Mouse (Mus musculus) cerebral cortex, adult 2 months (tissue): Measurements from ENCODE around the gene Gm17334.

ENCODE experiments used
- WGBS: fragments of 180-500 bp; shearing (Covaris S2); methylation state at CpG from one replicate; pipeline ENCODE4 v1.1.7; 2018; 5-methylcytosine and 5-hydroxymethylcytosine counted together

The Gm17334 gene

DNA sequence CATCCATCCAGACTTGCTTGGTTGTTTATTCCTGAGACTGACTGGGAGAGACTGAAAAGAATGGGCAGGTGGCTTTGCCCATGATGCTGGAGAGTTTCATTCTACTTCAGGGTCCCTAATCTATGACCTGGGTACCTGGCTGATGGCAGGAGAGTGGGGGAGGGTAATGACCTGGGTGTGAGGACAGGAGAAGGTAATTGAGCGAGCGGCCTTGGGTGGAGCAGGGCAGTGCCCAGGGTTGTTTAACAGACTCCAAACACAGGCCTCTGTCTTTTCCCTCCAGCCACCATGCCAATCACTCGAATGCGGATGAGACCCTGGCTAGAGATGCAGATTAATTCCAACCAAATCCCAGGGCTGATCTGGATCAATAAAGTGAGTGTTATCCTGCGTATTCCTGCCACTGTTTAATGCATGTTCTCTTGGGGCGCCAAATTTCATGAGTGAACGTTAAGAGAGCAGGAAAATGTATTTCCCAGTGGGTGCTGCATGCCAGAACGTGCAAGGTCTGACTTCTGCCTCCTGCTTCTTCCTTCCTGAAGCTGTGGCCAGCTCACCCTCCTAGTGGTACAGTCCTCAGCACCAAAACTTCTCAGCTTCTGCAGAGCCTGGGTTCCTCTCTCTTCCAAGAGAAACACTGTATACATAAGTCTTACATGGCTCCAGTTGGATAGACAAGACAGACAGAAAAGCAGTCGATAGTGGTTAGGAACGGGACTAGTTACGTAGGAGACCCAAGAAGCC lies 1.8 kb downstream of the Gm17334 start:
- WGBS = 82% methylated on average over 11 of the region's 11 CpGs

DNA sequence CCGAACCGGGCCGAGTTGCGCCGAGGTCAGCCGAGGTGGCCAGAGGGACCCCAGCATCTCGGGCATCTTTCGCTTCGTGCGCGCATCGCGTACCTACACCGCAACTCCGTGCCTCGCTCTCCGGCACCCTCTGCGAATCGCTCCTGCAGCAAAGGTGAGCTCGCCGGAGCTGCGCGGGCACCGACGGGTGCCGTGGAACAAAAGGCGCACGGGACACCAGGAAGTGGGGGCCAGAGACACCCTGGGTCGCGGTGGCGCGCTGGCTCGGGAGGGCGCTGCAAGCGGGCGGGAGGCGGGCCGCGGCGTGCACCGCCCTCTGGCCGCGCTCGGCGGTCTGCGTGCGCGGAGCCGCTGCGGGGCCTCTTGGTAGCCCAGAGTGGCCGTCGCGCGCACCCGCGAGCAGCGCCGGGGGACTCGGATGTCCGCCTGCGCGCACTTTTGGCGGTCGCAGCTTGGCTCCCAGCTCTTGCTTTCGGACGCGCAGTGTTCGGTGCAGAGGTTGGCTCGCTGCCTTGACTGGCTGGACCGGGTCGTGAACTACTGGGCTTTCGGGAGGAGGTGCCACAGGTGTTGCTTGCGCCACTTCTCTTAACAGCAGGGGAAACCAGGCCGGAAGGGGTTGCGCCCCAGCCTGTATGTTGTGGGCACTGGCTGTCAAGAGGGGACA lies 2.7 kb downstream of the Gm17334 start:
- 2% methylated on average over 75 of the region's 75 CpGs for WGBS

DNA sequence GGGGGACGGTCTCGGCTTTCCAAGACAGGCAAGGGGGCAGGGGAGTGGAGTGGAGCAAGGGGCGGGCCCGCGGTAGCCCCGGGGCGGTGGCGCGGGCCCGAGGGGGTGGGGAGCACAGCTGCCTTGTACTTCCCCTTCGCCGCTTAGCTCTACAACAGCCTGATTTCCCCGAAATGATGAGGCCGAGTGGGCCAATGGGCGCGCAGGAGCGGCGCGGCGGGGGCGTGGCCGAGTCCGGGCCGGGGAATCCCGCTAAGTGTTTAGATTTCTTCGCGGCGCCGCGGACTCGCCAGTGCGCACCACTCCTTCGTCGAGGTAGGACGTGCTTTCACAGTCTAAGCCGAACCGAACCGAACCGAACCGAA lies 3.2 kb downstream of the Gm17334 start, which contains the start of gene Irf1:
Gene Irf1, plus strand, starts transcription at position 255 of the 365 bp plus-strand sequence.
- WGBS = under 1% methylated on average over 40 of the region's 40 CpGs

DNA sequence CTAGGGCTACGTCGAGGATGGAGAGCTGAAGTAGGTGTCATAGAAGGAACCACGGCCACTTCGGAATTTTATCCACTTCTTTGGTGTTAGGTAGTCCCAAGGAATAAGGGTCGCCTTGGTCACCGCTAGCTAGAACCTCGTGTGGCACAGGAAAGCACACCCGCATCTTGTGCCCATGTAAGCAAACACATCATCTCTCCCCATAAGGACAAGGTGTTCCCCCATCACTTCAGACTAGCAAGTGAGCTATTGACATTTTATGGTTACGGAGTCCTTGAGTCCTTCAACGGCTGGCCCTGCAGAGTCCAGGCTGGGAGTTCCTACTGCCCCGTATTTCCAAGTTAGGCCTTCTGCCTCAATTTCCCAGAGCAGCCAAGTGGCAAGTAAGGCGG lies 3.8 kb downstream of the Gm17334 start:
- WGBS = 79% methylated on average over 12 of the region's 12 CpGs

DNA sequence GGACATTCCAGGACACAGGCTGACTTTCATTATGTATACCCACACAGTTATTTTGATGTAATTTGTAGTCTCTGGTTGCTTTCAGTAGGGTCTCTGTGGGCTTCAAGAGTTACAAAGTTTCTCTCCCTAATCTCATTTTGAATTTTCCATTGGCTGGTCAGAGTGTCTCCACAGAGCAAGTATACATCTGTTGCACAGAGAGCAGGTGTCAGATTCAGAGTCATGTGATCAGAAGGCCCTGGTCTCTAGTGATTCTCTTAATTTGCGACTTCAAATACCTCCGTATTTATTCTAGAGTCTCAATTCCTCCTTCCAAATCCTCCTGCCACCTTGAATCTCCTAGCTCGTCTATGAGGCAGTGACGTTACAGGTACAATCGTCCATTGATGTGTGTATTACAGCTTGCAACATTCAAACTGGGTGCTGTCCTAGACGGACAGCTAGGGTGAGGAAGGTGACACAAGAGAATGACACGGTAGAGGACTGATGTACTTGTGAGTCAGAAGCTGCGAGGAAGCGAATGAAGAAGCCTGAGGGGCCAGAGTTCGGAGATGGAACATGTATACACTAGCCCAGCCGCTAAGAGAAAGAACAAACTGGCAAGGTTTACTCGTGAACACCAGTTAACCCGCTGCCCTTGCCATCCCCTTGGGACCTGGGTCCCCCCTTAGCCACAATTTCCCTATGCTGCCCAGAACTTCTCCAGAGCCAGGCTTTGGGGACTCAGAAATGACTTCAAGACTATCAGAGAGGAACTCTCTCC lies 4.4 kb downstream of the Gm17334 start:
- WGBS = 88% methylated on average over 13 of the region's 13 CpGs

DNA sequence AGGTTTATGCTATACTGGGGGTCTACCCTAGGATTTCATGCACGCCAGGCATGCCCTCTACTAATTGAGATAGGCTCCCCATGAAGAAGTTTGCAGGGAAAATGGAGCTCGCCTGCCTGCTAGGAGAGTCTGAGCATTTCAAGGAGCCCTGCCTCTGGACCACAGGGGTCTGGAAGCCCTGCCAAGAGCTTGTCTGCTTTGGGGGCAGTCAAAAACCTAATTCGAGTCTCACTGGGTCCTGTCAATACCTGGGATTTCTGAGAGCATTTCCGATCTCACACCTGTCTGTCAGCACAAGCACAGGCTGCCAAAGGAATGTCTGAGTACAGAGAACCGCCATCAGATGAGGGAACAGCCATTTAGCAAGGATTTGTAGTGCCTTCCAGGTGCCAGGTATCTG lies 8.4 kb downstream of the Gm17334 start:
- WGBS = 77% methylated on average over 5 of the region's 5 CpGs

DNA sequence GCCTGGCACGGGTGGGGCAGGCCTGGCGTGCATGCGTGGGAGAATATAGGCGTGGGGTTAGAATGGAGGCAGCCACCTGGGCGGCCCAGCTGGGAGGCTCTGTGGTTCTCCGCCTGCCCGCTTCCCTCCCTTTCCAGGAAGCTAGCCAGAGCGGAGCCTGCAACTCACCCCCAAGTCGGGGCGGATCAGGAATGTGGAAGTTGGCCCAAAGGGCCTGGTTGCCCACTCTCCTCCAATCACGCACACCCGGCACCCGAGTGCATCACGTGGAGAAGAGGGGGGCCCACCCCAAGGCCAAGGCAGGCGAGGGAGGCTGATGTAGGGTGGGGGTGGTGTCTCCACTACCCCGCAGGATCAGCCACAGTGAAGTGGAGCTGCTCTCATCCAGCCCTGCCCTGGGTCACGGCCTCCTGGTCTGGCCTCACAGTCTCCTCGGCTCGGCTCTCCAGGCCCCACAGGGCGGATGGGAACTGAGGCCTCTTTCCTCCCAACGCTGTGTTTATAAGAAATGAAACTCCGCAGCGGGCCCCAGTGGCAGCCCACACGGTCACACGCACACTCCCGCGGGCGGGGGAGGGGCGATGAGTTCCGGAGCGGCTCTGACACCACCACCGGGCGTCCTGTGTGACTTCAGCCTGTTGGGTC lies 9.4 kb downstream of the Gm17334 start:
- WGBS = under 1% methylated on average over 33 of the region's 33 CpGs

DNA sequence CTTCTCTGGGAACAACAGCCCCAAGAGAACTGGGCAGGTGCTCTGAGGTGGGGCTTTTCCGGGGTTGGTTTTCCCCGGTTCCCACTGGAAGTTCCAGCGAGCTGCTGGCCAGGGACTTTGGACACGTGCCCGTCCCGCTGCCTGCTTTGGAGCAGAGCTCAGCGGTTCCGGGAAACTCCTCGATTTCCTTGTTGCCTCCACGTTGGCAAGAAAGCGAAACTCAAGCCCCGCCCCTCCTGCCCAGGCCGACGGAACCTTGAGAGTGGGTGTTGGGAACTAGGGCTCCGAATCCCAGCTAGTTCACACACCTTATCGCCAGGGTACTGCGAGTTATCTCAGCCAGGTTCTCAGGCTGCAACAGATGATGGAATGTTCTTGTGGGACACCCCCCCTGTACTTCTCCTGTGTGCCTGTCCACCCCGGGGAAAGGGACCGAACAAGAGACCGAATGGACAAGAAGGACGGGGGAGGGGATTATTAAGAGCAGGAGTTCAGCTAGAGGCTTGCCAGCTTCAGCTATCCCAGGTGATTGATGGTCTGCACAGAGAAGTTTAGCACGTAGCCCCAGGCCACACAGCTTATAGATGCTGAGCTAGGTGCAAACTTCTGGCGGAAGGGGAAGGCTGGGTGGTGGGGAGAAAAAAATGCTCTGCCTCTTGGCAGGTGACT lies 10.0 kb downstream of the Gm17334 start:
- 6% methylated on average over 23 of the region's 23 CpGs for WGBS

DNA sequence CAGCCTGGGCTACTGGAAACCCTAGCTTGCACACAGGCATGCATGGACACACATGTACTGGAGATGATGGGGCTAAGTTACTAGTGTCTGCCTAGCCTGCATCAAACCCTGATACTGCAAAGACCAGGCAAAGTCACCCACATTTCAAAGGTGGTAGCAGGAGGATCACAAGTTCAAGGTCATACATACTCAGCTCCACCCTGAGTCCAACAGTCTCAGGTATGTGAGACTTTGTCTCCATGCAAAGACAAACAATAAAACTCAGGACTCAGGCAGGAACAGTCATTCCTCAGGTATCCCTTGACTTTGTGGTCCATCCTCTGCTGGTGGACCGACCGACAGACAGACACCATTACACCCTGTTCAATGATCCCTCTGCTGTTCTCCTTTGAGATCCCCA lies 10.6 kb downstream of the Gm17334 start:
- WGBS = 64% methylated on average over 2 of the region's 2 CpGs

DNA sequence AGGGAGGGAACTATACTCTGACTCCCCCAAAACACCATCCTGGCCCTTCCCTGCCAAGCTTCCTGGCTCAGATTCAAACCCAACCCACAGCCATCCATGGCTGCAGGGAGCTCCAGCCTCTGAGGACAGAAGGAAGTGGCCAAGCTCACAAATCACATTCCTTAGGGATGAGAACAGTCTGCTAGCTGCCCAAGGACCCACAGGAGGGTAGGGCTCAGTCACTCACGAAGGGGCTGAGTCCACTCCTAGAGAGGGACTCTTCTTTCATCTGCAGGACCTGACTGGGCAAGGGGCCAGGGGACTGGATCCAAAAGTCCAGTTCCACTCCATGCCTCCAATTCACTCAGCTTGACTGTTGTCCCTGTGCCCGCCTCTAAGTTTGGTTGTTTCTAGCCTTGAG lies 11.2 kb downstream of the Gm17334 start:
- 59% methylated on average over 2 of the region's 2 CpGs for WGBS

DNA sequence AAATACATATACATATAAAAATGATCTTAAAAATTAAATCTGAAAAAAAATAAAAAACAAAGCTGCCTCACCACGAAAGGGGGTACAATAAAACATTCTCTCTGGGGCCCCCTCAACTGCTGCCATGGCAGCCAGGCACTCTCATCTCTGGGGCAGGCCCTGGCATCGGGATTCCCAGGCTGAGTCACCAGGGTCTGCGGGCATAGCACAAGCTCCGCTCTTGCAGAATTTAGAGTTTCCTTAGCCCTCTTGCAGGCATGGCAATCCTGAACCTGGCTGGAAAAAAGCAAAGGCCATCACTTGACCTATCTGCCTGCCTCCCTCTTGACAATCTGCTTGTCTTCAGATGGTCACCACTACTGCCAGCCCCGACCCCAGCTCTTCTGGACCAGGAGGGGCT lies 11.7 kb downstream of the Gm17334 start:
- 72% methylated on average over 5 of the region's 5 CpGs for whole genome bisulfite sequencing

DNA sequence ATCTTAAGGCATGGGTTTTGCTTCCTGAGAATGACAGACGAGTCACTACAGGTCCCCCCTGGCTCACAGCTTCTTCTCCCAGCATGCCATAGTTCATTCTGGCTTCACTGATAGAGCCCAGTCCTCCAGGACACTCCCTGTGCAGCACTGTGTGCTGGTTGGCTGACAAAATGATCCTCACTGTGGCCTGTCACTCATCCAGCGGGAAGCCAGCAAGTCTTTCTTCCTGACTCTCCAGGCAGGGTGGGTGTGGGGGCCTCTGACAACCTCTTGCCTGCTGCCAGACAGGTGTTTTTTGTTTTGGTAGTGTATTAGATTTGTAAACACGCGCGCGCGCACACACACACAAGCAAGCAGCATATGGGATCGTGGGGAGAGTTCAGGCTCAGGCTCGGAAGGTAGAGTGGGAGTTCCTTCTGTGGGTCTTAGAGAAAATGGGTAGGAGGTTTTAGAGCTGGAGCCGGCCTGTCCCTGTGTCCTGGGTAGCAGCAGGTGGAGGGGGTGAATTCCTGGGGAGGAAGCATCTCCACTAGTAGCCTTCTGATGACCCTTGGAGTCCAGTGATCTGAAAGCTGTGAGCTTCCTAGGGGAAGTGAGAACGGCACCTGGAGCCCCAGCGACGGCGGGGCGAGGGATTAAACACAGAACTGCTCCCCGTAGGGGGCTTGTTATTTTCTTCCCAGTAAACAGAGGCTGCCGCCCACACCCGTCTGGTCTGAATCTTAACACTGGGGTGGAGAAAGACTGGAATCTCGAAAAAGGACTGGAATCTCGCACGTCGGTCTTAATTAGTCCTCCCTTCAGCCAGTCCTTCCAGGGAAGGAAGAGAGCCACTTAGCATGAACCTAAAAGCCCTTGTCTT lies 13.2 kb downstream of the Gm17334 start:
- 40% methylated on average over 22 of the region's 22 CpGs for WGBS

DNA sequence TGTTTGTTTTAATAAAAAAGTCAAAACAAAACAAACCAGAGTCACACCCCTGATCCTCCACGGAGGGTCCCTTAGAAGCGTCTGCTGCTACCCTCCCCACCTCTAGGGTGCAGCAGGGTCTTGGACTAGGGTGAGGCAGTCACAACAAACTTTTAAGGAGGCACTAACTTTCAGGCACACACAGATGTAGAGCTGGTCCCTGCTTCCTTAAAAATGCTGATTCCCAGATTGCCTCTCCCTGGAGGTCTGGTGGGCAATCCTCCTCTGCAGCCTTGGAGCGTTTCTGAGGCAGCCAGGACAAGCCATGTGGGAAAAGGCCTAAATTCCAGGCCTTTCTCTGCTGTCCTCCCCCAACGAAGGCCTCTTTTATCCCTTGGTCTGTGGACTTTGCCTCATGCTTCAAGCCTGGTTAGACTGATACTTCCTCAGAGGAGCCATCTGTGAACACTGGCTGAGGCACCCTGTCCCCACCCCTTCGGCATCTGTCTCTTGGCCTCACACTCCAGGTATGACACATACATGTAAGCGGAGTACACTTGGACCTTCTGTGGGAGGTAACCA lies 14.1 kb downstream of the Gm17334 start:
- 57% methylated on average over 6 of the region's 6 CpGs for WGBS

DNA sequence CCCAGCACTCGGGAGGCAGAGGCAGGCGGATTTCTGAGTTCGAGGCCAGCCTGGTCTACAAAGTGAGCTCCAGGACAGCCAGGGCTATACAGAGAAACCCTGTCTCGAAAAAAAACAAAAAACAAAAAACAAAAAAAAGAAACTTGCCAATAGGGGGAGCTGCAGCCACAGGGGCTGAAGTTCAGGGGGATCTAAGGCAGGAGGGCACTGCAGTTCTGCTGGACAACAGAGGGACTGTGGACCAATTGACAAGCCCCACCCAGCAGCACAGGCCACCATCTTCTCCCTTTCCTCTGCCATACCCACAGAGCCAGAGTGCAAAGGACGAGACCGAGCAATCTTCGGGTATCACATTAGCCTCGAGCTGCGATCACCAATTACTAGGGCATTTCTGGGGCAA lies 15.0 kb downstream of the Gm17334 start:
- WGBS = 89% methylated on average over 9 of the region's 9 CpGs

DNA sequence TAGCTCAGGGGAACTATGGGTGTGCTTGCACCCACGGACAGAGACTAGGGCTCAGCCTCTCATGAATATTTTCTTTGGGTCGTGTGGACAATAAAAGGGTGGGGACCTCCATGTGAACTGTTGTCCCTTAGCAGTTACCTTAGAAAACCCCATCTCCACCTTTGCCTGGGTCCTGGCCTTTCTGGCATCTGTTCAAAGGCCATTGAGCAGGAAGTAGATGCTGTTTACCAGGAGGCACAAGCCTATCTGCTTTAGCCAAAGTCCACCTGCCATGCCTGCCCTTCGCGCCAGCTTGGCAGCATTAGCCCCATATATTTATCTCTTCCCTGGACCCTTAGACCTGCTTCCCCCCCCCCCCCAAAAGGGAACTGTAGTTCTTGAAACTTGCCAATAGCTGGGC lies 15.4 kb downstream of the Gm17334 start:
- 88% methylated on average over 4 of the region's 4 CpGs for WGBS

DNA sequence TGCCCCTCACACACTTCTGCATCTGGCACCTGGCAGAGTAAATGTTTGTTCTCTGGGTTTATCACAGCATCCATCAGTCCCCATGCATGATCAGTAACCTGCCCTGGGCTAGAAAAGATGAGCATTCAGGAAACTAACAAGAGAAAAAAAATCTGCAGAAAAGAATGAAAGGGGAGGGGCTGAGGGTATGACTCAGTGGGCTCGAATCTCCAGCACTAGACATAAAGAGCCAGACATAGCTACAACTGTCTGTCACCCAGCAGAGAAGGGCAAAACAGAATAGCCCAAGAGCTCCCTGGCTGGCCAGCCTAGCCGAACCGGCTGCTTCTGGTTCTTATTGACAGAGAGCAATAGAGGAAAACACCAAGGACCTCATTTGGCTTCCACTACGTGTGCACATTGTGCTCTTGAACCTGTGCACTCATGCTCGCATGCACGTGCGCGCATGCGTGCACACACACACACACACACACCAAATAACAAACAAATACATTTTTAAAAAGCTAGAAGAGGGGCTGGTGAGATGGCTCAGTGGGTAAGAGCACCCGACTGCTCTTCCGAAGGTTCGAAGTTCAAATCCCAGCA lies 17.9 kb downstream of the Gm17334 start:
- WGBS = 88% methylated on average over 12 of the region's 12 CpGs

DNA sequence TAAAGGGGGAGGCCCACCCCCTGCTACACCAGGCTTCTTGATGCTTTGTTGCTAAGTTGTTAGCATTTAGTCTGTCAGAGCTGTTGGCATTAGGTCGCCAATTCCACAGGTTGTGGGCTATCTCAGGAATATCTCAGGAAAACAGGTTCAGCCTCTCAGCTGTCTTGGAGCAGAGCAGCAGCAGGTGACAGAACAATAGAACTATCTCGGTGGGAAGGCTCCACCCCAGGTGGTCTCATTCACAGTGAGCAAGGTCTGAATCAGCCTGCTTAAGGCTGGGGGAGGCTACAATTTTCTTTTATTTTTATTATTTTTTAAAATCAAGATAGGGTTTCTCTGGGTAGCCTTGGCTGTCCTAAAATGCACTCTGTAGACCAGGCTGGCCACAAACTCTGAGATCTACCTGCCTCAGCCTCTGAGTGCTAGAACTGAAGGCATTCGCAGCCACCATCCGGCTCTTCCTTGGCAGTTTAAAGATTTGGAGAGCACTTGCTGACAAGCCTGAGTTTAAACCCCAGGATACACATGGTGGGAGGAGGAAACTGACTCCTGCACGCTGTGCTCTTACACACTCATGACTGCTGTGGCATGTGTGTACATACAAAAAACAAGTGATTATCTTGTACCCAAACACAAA lies 23.2 kb downstream of the Gm17334 start:
- 56% methylated on average over 5 of the region's 5 CpGs for WGBS

DNA sequence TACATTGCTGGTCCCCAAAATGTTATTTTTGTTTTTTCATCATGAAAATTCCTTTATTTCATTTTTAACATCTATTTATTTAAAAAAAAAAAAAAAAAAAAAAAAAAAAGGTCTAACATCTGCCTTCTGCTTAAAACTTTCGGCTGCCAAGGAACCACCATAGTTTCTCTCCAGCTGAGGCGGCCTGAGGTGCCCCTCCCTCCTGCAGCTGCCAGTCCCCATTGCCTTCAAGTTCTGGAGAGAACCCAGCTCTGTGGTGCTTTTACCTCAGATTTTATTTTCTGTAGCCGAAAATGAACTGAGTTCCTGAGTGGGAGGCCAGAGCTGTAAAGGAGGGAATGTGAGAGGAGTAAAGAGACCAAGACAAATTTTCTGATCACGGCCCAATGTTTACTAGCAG lies 23.7 kb downstream of the Gm17334 start:
- 42% methylated on average over 4 of the region's 4 CpGs for WGBS

DNA sequence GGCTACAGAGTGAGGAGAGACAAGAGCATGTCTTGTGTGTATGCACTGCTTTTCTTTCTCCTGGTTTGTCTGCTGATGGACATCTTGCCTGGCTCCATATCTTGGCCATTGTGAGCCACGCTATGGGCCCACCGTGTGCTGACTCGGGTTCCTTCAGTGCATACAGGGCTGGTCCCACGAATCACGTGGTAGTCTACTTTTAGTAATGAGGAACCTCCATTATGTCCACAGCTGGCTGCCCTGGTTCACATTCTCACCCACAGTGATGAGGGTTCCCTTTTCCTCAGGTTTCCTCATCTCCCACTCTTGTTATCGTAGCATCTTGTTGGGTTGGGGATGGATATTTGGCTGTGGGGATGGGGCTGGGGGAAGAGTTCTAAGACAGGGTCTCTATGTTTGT lies 24.4 kb downstream of the Gm17334 start:
- WGBS = 88% methylated on average over 6 of the region's 6 CpGs

DNA sequence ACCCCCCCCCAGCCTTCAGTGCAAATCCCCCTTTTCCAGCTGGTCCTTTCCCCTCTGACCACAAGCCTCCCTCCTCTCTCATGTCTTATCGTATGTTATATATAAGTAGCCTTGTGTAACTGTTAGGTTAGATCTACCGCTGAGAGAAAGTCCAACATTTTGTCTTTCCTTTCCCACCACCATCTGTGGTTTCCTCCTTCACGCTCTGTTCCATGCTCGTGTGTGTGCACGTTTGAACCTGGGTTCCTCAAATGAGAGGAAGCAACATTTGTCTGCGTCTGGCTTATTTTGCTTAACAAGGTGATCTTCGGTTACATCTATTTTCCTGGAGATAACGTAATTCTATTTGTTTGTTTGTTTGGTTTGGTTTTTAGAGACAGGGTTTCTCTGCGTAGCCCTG lies 25.0 kb downstream of the Gm17334 start:
- WGBS = 90% methylated on average over 9 of the region's 9 CpGs
